Comparison of ENCODE assay signal across 12 mouse cellular contexts in genomic region chr8:109467516-109467915, GRCm38 (mm10). TPM values are rescaled to one million over a fixed set of nuclear protein-coding genes. Genes with fewer than 3 reads are reported as not detected.
DNase-seq lines count a peak whose midpoint lies in the region; ATAC-seq and TF ChIP-seq lines count a peak whose summit lies in the region.
"Had no signal": no experiment of that assay in that cellular context is flagged by ENCODE, and none has a peak within 500 bp of the region (broad histone marks: within the 10 kb centered on the region; RNA-seq: fewer than 3 reads in every experiment).

No protein-coding gene starts in this region.

- no peak overlapping the region for H3K9ac ChIP-seq in forebrain, postnatal 0 days
- no peak overlapping the region for H3K9ac ChIP-seq in limb, embryonic 11.5 days (ENCODE audit: low read length)
- H3K9ac ChIP-seq in midbrain, postnatal 0 days (replicated peaks; ENCODE audit: low read length, poor library complexity, severe bottlenecking) = no peak overlapping the region
- H3K9ac ChIP-seq: heart, embryonic 15.5 days had no signal

- peak; percentile 48 for ATAC-seq in forebrain, postnatal 0 days
- no peak for ATAC-seq in limb, embryonic 11.5 days (ENCODE audit: insufficient number of reproducible peaks, low FRiP score, low TSS enrichment, low read depth)
- ATAC-seq in midbrain, postnatal 0 days (ENCODE audit: low FRiP score) = no peak

- no peaks in the 10 kb centered on the region for H3K9me3 ChIP-seq in forebrain, postnatal 0 days (ENCODE audit: low read length)
- H3K9me3 ChIP-seq in forebrain, embryonic 10.5 days = no peaks in the 10 kb centered on the region
- H3K9me3 ChIP-seq in limb, embryonic 11.5 days (ENCODE audit: control insufficient read depth, low read length) = no peaks in the 10 kb centered on the region
- H3K9me3 ChIP-seq in limb, embryonic 10.5 days (replicated peaks) = no peaks in the 10 kb centered on the region
- H3K9me3 ChIP-seq in midbrain, postnatal 0 days (ENCODE audit: low read length) = no peaks in the 10 kb centered on the region
- H3K9me3 ChIP-seq: heart, embryonic 15.5 days had no signal

- H3K4me1 ChIP-seq in forebrain, postnatal 0 days (ENCODE audit: insufficient read depth) = peaks cover 39% of the 10 kb centered on the region
- H3K4me1 ChIP-seq in forebrain, embryonic 10.5 days = peaks cover 72% of the 10 kb centered on the region
- peaks cover 36% of the 10 kb centered on the region for H3K4me1 ChIP-seq in limb, embryonic 11.5 days (ENCODE audit: control insufficient read depth, insufficient read depth, low read length)
- H3K4me1 ChIP-seq in limb, embryonic 10.5 days = peaks cover 74% of the 10 kb centered on the region
- peaks cover 26% of the 10 kb centered on the region for H3K4me1 ChIP-seq in midbrain, postnatal 0 days (ENCODE audit: insufficient read depth, low read length)

- H3K27ac ChIP-seq in forebrain, postnatal 0 days (ENCODE audit: low read depth, low read length) = no peak overlapping the region
- H3K27ac ChIP-seq in forebrain, embryonic 10.5 days = no peak overlapping the region
- H3K27ac ChIP-seq in limb, embryonic 11.5 days (replicated peaks; ENCODE audit: low read depth, low read length) = no peak overlapping the region
- H3K27ac ChIP-seq in limb, embryonic 10.5 days = no peak overlapping the region
- no peak overlapping the region for H3K27ac ChIP-seq in midbrain, postnatal 0 days (ENCODE audit: low read depth, low read length)
- H3K27ac ChIP-seq: heart, embryonic 15.5 days had no signal

- H3K4me2 ChIP-seq in forebrain, postnatal 0 days (ENCODE audit: low read depth) = no peak overlapping the region
- no peak overlapping the region for H3K4me2 ChIP-seq in limb, embryonic 11.5 days (ENCODE audit: low read depth, severe bottlenecking)
- H3K4me2 ChIP-seq in midbrain, postnatal 0 days (ENCODE audit: low read depth, low read length, poor library complexity, severe bottlenecking) = no peak overlapping the region
- H3K4me2 ChIP-seq: heart, embryonic 15.5 days had no signal

- whole genome bisulfite sequencing in forebrain, postnatal 0 days = 22% methylated on average over 5 of the region's 5 CpGs
- WGBS in forebrain, embryonic 10.5 days = 40% methylated on average over 5 of the region's 5 CpGs
- WGBS in limb, embryonic 11.5 days = 41% methylated on average over 5 of the region's 5 CpGs
- WGBS in limb, embryonic 10.5 days = 43% methylated on average over 5 of the region's 5 CpGs
- WGBS in midbrain, postnatal 0 days = 25% methylated on average over 5 of the region's 5 CpGs

- H3K27me3 ChIP-seq in forebrain, postnatal 0 days (ENCODE audit: insufficient read depth, low read length) = no peaks in the 10 kb centered on the region
- H3K27me3 ChIP-seq in forebrain, embryonic 10.5 days (ENCODE audit: poor library complexity, severe bottlenecking) = peaks cover 38% of the 10 kb centered on the region
- no peaks in the 10 kb centered on the region for H3K27me3 ChIP-seq in limb, embryonic 11.5 days (ENCODE audit: control insufficient read depth, insufficient read depth, low read length)
- H3K27me3 ChIP-seq in limb, embryonic 10.5 days (ENCODE audit: low read depth, poor library complexity, severe bottlenecking) = 0 out of 2 replicates have a peak, but pooled peaks cover 9% of the 10 kb centered on the region
- H3K27me3 ChIP-seq in midbrain, postnatal 0 days (ENCODE audit: insufficient read depth, low read length) = no peaks in the 10 kb centered on the region
- H3K27me3 ChIP-seq: heart, embryonic 15.5 days had no signal

- peak; percentile 80 for TF ChIP-seq CTCF in forebrain, postnatal 0 days (IDR thresholded peaks at IDR 0.05; ENCODE audit: low read depth)
- peak; percentile 86 for TF ChIP-seq CTCF in midbrain, postnatal 0 days (IDR thresholded peaks at IDR 0.05)

- H3K36me3 ChIP-seq in forebrain, postnatal 0 days (ENCODE audit: insufficient read depth) = no peaks in the 10 kb centered on the region
- no peaks in the 10 kb centered on the region for H3K36me3 ChIP-seq in forebrain, embryonic 10.5 days (replicated peaks)
- no peaks in the 10 kb centered on the region for H3K36me3 ChIP-seq in limb, embryonic 11.5 days (ENCODE audit: control insufficient read depth, insufficient read depth, low read length)
- H3K36me3 ChIP-seq in limb, embryonic 10.5 days = no peaks in the 10 kb centered on the region
- H3K36me3 ChIP-seq in midbrain, postnatal 0 days (ENCODE audit: insufficient read depth, low read length) = no peaks in the 10 kb centered on the region
- H3K36me3 ChIP-seq: heart, embryonic 15.5 days had no signal

- no peak overlapping the region for H3K4me3 ChIP-seq in forebrain, postnatal 0 days (ENCODE audit: low read depth, low read length)
- no peak overlapping the region for H3K4me3 ChIP-seq in forebrain, embryonic 10.5 days
- no peak overlapping the region for H3K4me3 ChIP-seq in limb, embryonic 11.5 days (ENCODE audit: low read depth, low read length)
- no peak overlapping the region for H3K4me3 ChIP-seq in limb, embryonic 10.5 days
- H3K4me3 ChIP-seq in midbrain, postnatal 0 days (ENCODE audit: low read depth, low read length) = no peak overlapping the region
- H3K4me3 ChIP-seq: heart, embryonic 15.5 days had no signal

- peak; percentile 75 for DNase-seq in forebrain, postnatal 0 days
- DNase-seq in forebrain, embryonic 10.5 days (ENCODE audit: extremely low spot score, low spot score) = no peak
- DNase-seq in limb, embryonic 11.5 days (ENCODE audit: low spot score) = peak; percentile 49
- no peak for DNase-seq in limb, embryonic 10.5 days (ENCODE audit: low spot score)
- peak; percentile 55 for DNase-seq in ZHBTc4 (ENCODE audit: low read depth, low spot score)
- peak; percentile 82 for DNase-seq in midbrain, postnatal 0 days (ENCODE audit: low spot score)
- no peak for DNase-seq in spleen, postnatal 4 days (ENCODE audit: low spot score in 2 of 2)
- no peak for DNase-seq in thymus, postnatal 36 days
- DNase-seq: cerebellum, adult 11-12 months; lung, postnatal 10 days had no signal

RNA-seq across cellular contexts. Expression of gene Pmfbp1, which starts 26.3 kb away (rescaled TPM):
- total RNA-seq in forebrain, postnatal 0 days (2014; rRNA removed) = 0.38 and 2.2 TPM in 2 replicates
- 0.08 and 0.25 TPM in 2 replicates for polyA plus RNA-seq in forebrain, postnatal 0 days (2015; fragmentation: Nextera tagmentation; extraction: Ambion mirVana)
- 0.09 TPM in 2 replicates for polyA plus RNA-seq in forebrain, embryonic 10.5 days (2016; fragmentation: Nextera tagmentation; extraction: Ambion mirVana)
- polyA plus RNA-seq in limb, embryonic 11.5 days (2014; fragmentation: Nextera tagmentation; extraction: Ambion mirVana) = 0.12 and 0.16 TPM in 2 replicates
- polyA plus RNA-seq in limb, embryonic 10.5 days (2016; fragmentation: Nextera tagmentation; extraction: Ambion mirVana) = 0.05 and 0.08 TPM in 2 replicates
- 2.2 and 2.7 TPM in 2 replicates for total RNA-seq in midbrain, postnatal 0 days (2014; rRNA removed)
- 1.2 TPM in 2 replicates for polyA plus RNA-seq in midbrain, postnatal 0 days (2015; fragmentation: Nextera tagmentation; extraction: Ambion mirVana)
- total RNA-seq: adrenal gland, adult 18-20 months had no signal

Comparison
In these comparisons a context has a peak if more than half of its experiments do, and no peak if none do; other contexts are left out.
1. DNase-seq: peak in forebrain, postnatal 0 days (single experiment), limb, embryonic 11.5 days (single experiment), ZHBTc4 (single experiment) and midbrain, postnatal 0 days (single experiment); none in forebrain, embryonic 10.5 days (single experiment), limb, embryonic 10.5 days (single experiment), spleen, postnatal 4 days (0 of 2) and thymus, postnatal 36 days (0 of 2).